Mouse (Mus musculus): Measurements from ENCODE around the gene Tnik. TPM values are rescaled to one million over a fixed set of nuclear protein-coding genes. Genes with fewer than 3 reads are reported as not detected.
A peak's percentile ranks its signal among the peaks of the same experiment; 100 is the strongest.

Gene Tnik
- total RNA-seq, 2 experiments from 2014 or later = 195 to 212 TPM

GRCm38 (mm10) chr3:28262371-28263001, 528 bp upstream of the Tnik start:
- peak; percentile 72 to 78 for DNase-seq (ENCODE audit: low spot score in 2 of 2)
- intact Hi-C loops (cut with DNase I) = loop anchor here (2.0 to 10.0 kb wide), 4 partner anchors 86 to 296 kb away; no protein-coding TSS in a partner anchor

- intact Hi-C loops (cut with DNase I) = loop anchor here (2.0 to 10.0 kb wide), 5 partner anchors 87 to 295 kb away; no protein-coding TSS in a partner anchor
- DNase-seq (ENCODE audit: low spot score in 2 of 2) = peak; percentile 56 to 59
These were observed 1.2 kb downstream of the Tnik start for GRCm38 (mm10) chr3:28263948-28264840.

- DNase-seq (ENCODE audit: low spot score in 2 of 2) = no peak
- intact Hi-C loops (cut with DNase I) = loop anchor here (2.0 to 10.0 kb wide), 4 partner anchors 53 to 284 kb away; no protein-coding TSS in a partner anchor
These were observed 1.8 kb downstream of the Tnik start for GRCm38 (mm10) chr3:28264841-28265150.

GRCm38 (mm10) chr3:28265183-28265582, 2.2 kb downstream of the Tnik start:
- peak; percentile 31 to 67 for DNase-seq (ENCODE audit: low spot score in 2 of 2)
- intact Hi-C loops (cut with DNase I) = loop anchor here (2.0 to 10.0 kb wide), 3 partner anchors 52 to 284 kb away; no protein-coding TSS in a partner anchor

GRCm38 (mm10) chr3:28265656-28266055, 2.6 kb downstream of the Tnik start:
- peak; percentile 26 to 28 for DNase-seq (ENCODE audit: low spot score in 2 of 2)
- intact Hi-C loops (cut with DNase I) = loop anchor here (2.0 to 10.0 kb wide), 3 partner anchors 52 to 283 kb away; no protein-coding TSS in a partner anchor

- no peak for DNase-seq (ENCODE audit: low spot score in 2 of 2)
- intact Hi-C loops (cut with DNase I) = loop anchor here (5.0 to 10.0 kb wide), 2 partner anchors 50 to 258 kb away; no protein-coding TSS in a partner anchor
These were observed 4.2 kb downstream of the Tnik start for GRCm38 (mm10) chr3:28267211-28267610.

GRCm38 (mm10) chr3:28269716-28270115, 6.7 kb downstream of the Tnik start:
- DNase-seq (ENCODE audit: low spot score in 2 of 2) = no peak
- intact Hi-C loops (cut with DNase I) = loop anchor here (5.0 to 10.0 kb wide), 2 partner anchors 48 to 255 kb away; no protein-coding TSS in a partner anchor

GRCm38 (mm10) chr3:28271884-28272283, 8.9 kb downstream of the Tnik start:
- intact Hi-C loops (cut with DNase I) = no loop called here
- no peak for DNase-seq (ENCODE audit: low spot score in 2 of 2)

GRCm38 (mm10) chr3:28274763-28275162, 11.7 kb downstream of the Tnik start:
- intact Hi-C loops (cut with DNase I) = no loop called here

GRCm38 (mm10) chr3:28289693-28290092, 26.7 kb downstream of the Tnik start:
- intact Hi-C loops (cut with DNase I) = no loop called here
- no peak for DNase-seq (ENCODE audit: low spot score in 2 of 2)

More at GRCm38 (mm10) chr3:28274763-28275162, 11.7 kb downstream of the Tnik start:
- DNase-seq (ENCODE audit: low spot score in 2 of 2) = no peak

GRCm38 (mm10) chr3:28301378-28301777, 38.4 kb downstream of the Tnik start:
- DNase-seq (ENCODE audit: low spot score in 2 of 2) = no peak
- intact Hi-C loops (cut with DNase I) = no loop called here

- DNase-seq (ENCODE audit: low spot score in 2 of 2) = no peak
These were observed 40.9 kb downstream of the Tnik start for GRCm38 (mm10) chr3:28303915-28304314.

GRCm38 (mm10) chr3:28306852-28307251, 43.8 kb downstream of the Tnik start:
- DNase-seq (ENCODE audit: low spot score in 2 of 2) = no peak
- intact Hi-C loops (cut with DNase I) = no loop called here

More at GRCm38 (mm10) chr3:28303915-28304314, 40.9 kb downstream of the Tnik start:
- intact Hi-C loops (cut with DNase I) = no loop called here

- no peak for DNase-seq (ENCODE audit: low spot score in 2 of 2)
- intact Hi-C loops (cut with DNase I) = no loop called here
These were observed 51.4 kb downstream of the Tnik start for GRCm38 (mm10) chr3:28314438-28314837.

GRCm38 (mm10) chr3:28317339-28317738, 54.3 kb downstream of the Tnik start:
- DNase-seq (ENCODE audit: low spot score in 2 of 2) = peak in 1 of 2 experiments; percentile 88
- intact Hi-C loops (cut with DNase I) = loop anchor here (5.0 kb wide), 1 partner anchor 50 kb away; no protein-coding TSS in a partner anchor

- intact Hi-C loops (cut with DNase I) = no loop called here
- DNase-seq (ENCODE audit: low spot score in 2 of 2) = peak in 1 of 2 experiments; percentile 55
These were observed 58.6 kb downstream of the Tnik start for GRCm38 (mm10) chr3:28321635-28322034.

- intact Hi-C loops (cut with DNase I) = no loop called here
- no peak for DNase-seq (ENCODE audit: low spot score in 2 of 2)
These were observed 62.7 kb downstream of the Tnik start for GRCm38 (mm10) chr3:28325613-28326233.

- intact Hi-C loops (cut with DNase I) = no loop called here
These were observed 69.3 kb downstream of the Tnik start for GRCm38 (mm10) chr3:28332316-28332715.

GRCm38 (mm10) chr3:28333869-28334268, 70.9 kb downstream of the Tnik start:
- DNase-seq (ENCODE audit: low spot score in 2 of 2) = no peak
- intact Hi-C loops (cut with DNase I) = no loop called here

More at GRCm38 (mm10) chr3:28332316-28332715, 69.3 kb downstream of the Tnik start:
- DNase-seq (ENCODE audit: low spot score in 2 of 2) = no peak

- intact Hi-C loops (cut with DNase I) = no loop called here
- peak in 1 of 2 experiments; percentile 38 for DNase-seq (ENCODE audit: low spot score in 2 of 2)
These were observed 71.5 kb downstream of the Tnik start for GRCm38 (mm10) chr3:28334547-28334946.
